Mouse (Mus musculus) spleen, adult 2 months (tissue): ENCODE measurements at regions not wholly inside any gene's neighbourhood (a gene's known extent, or its start where the extent isn't known, plus 50 kb on each side); places are given as distances from the start of the nearest gene placed in this dataset.

ENCODE experiments used
- CTCF ChIP-seq: fragments of 200-500 bp; IDR thresholded peaks from 2 replicates; pipeline ENCODE4 v1.5.1; 2011; ENCODE audit warnings: mild to moderate bottlenecking, inconsistent platforms; ENCODE audit not compliant: insufficient read depth, insufficient read length, insufficient replicate concordance; ENCODE audit errors: extremely low read depth
- POLR2A ChIP-seq: fragments of 200-500 bp; IDR thresholded peaks from 2 replicates; pipeline ENCODE4 v1.6.1; 2011; ENCODE audit warnings: low read depth, low read length, inconsistent platforms

DNA sequence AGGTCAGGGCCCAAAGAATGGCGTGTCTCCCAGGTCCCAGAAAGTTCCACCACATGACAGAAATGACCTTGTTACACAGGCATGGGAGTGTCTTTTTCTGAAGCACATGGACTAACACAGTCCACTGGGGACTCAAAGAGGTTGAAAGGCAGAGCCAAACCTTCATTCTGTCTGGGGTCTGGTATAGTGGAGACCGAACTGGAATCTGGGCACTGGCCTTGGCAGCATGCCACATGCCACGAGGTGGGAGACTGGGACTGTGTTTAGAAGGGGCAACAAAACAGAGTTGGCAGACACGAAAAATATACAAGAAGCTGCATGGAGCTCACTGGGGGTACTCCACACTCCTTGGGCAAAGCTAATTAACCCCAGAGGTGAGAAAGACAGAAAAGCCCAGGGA is 293.6 kb upstream of the Cdh4 start:
- TF ChIP-seq POLR2A (no peak), CTCF (no peak)
